Mouse (Mus musculus): ENCODE results near the gene Polr3e.

DNA sequence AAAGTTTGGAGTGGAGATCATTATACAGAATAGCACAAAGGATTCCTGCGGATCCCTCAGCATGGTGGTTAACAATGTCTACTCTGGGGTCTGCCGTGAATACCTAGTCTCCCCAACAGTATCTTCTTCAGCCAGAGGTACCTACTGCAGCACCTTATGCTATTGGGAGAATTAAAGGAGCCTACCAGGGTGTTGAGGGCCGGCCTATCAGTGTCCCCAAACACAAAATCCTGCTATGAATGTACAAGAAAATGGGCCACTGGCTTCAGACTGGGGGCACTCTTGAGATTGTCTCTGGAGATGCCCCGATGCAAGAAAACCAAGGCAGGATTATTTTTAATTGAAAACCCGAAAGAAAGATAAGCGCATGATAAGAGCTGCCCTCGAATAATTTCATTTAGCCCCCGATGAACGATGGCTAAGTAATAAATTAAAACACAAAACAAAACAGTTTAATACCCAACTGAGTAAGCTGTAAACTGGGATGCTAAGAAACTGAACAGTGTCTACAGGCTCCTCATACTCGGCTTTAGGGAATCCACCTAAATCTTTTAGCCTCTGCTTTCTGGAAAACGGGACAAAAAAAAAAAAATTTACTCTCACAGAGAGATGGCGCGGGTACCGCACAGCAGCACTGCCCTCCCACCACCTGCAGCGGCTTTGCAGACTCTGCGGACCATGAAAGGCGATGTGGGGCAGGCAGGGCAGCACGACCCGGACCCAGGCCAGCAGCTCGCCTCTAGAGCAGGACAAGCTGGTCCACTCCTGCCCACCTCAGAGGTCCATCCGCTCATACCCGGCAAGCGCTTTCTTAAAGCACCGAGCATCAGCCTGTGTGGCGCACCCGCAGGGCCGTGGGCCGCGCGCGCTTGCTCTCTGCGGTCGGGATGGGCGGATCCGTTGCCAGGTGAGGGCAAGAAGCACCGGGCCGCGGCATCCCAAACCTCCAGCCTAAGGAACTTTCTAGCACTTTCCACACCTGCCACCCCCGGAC, 63.7 kb downstream of the Polr3e start:
- TF ChIP-seq POLR2A (IDR thresholded peaks at IDR 0.05; ENCODE audit: insufficient read length, low read depth): no peak
- TF ChIP-seq MAX (IDR thresholded peaks at IDR 0.05; ENCODE audit: low read depth): no peak
- TF ChIP-seq CEBPB (IDR thresholded peaks at IDR 0.05; ENCODE audit: insufficient read depth, poor library complexity, severe bottlenecking): no peak
- TF ChIP-seq TCF12 (IDR thresholded peaks at IDR 0.05; ENCODE audit: insufficient read depth, poor library complexity, severe bottlenecking): no peak
- TF ChIP-seq E2F4 (IDR thresholded peaks at IDR 0.05; ENCODE audit: insufficient read depth): no peak
- no peak for TF ChIP-seq POLR2AphosphoS2 (IDR thresholded peaks at IDR 0.05; ENCODE audit: insufficient read length, low read depth)
- TF ChIP-seq USF1 (IDR thresholded peaks at IDR 0.05; ENCODE audit: low read depth): no peak
